Mouse (Mus musculus) stomach, embryonic 16.5 days (tissue): ENCODE data around the gene Herc2. TPM values are rescaled to one million over a fixed set of nuclear protein-coding genes. Genes with fewer than 3 reads are reported as not detected.

ENCODE experiments used
- ATAC-seq: fragments of 200-750 bp; cut with Nextera tagmentation; 2 replicates; pipeline ENCODE4 v1.8.0; 2017; ENCODE audit warnings: moderate number of reproducible peaks, moderate TSS enrichment; ENCODE audit not compliant: insufficient read depth, low FRiP score
- H3K27ac ChIP-seq: fragments of 300-500 bp; sonication (generic); 2 replicates; pipeline ENCODE4 v1.5.1; 2014; ENCODE audit warnings: low read length
- H3K27me3 ChIP-seq: fragments of 300-500 bp; sonication (generic); 2 replicates; pipeline ENCODE4 v1.6.1; 2014; ENCODE audit warnings: low read length, control low read depth, mixed read lengths; ENCODE audit not compliant: control insufficient read depth, insufficient read depth
- H3K36me3 ChIP-seq: fragments of 300-500 bp; sonication (generic); 2 replicates; pipeline ENCODE4 v1.6.1; 2014; ENCODE audit warnings: low read length; ENCODE audit not compliant: control insufficient read depth, insufficient read depth
- H3K4me1 ChIP-seq: fragments of 300-500 bp; sonication (generic); 2 replicates; pipeline ENCODE4 v1.6.1; 2014; ENCODE audit warnings: low read length, control low read depth, mixed read lengths; ENCODE audit not compliant: control insufficient read depth, insufficient read depth
- H3K4me2 ChIP-seq: fragments of 300-500 bp; sonication (generic); 2 replicates; pipeline ENCODE4 v1.6.1; 2014; ENCODE audit warnings: low read depth, low read length, mixed read lengths
- H3K4me3 ChIP-seq: fragments of 300-500 bp; sonication (generic); replicated peaks from 2 replicates; pipeline ENCODE4 v1.5.1; 2014; ENCODE audit warnings: mild to moderate bottlenecking, low read length
- H3K9ac ChIP-seq: fragments of 300-500 bp; sonication (generic); 2 replicates; pipeline ENCODE4 v1.6.1; 2014; ENCODE audit warnings: low read length
- H3K9me3 ChIP-seq: fragments of 300-500 bp; sonication (generic); replicated peaks from 2 replicates; pipeline ENCODE4 v1.6.1; 2016; ENCODE audit warnings: low read length, control low read depth; ENCODE audit not compliant: control insufficient read depth
- WGBS: fragments of 180-500 bp; shearing (Covaris S2); extraction: QIAGEN DNeasy Blood & Tissue Kit; methylation state at CpG from one replicate; pipeline ENCODE4 v1.1.7; 2014; 5-methylcytosine and 5-hydroxymethylcytosine counted together
- polyA plus RNA-seq: library from polyadenylated mRNA; unstranded; fragments of >200 nt; fragmentation: Nextera tagmentation; extraction: Ambion mirVana; gene quantifications from 2 replicates; pipeline ENCODE4 v1.2.1, GENCODE M21; 2015

The Herc2 gene
- polyA plus RNA-seq, 1 experiment from 2014 or later: 19.9 TPM

DNA sequence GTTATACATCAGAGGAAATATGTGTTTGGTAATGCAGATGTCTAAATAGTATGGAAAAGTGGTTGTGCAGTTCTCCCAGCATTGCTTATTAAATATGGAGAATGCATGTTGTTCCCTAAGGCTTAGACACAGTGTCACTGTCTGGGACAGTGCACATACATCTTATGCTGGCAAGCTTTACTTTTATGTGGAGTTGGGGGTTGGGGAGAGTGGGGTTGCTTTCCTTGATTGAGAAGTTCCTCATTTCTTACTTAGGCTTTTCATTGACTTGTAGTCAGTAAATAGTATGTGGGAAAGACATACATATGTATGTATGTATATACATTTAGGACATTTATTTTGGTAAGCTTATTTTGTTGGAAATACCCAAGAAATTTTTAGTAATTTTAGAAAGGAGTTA lies 3.0 kb downstream of the Herc2 start:
- H3K27me3 ChIP-seq: no peaks in the 10 kb centered on the region
- peaks cover 6% of the 10 kb centered on the region for H3K4me1 ChIP-seq
- H3K27ac ChIP-seq: no peak overlapping the region
- no peaks in the 10 kb centered on the region for H3K9me3 ChIP-seq
- no peak for ATAC-seq
- no peak overlapping the region for H3K4me3 ChIP-seq
- H3K9ac ChIP-seq: no peak overlapping the region
- H3K4me2 ChIP-seq: no peak overlapping the region
- no peaks in the 10 kb centered on the region; the same call in 1 of the 2 replicates for H3K36me3 ChIP-seq

DNA sequence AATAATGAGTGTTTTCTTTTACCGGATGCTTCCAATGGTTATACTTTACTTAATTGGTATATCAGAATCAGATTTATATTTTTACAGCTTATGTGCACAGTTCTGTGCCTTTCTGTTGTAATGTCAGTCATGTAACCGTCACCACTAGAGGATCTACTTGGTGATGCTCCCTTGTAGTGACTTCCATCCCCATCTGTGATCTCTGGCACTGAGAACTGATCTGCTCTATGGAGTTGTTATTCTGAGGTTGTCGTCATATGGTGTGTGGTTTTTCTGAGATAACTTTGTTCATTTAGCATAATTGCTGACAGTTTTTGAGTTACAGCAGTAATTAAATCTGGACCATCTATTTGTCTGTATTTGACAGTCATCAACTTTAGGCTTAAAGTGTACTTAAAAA lies 5.3 kb downstream of the Herc2 start:
- 84% methylated on average over 3 of the region's 3 CpGs for WGBS
- Histone ChIP-seq H3K27ac (no peak overlapping the region), H3K9me3 (no peaks in the 10 kb centered on the region), H3K36me3 (no peaks in the 10 kb centered on the region; the same call in 1 of the 2 replicates), H3K4me3 (no peak overlapping the region), H3K9ac (no peak overlapping the region), H3K4me1 (peaks cover 6% of the 10 kb centered on the region), H3K4me2 (no peak overlapping the region), H3K27me3 (no peaks in the 10 kb centered on the region)
- ATAC-seq: no peak

DNA sequence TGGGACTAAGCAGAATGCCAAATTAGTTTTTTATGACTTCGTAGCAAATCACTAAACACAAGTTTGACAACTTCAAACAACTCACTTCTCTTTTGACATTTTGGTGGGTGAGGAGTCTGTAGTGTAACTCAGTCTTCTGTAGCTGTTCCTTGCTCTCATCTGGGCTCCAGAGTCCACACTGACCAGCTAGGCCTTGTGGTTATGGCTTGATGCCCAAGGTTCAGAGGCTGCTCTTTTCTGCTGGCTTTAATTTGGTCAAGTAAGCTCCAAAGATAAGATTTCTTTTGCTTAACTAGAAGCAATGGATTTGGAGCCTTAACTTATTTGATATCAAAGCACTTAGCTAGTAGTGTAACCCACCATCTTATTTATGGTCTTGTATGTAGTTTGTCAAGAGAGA lies 14.9 kb downstream of the Herc2 start:
- no peak overlapping the region for H3K9ac ChIP-seq
- no peaks in the 10 kb centered on the region for H3K9me3 ChIP-seq
- no peak overlapping the region for H3K4me2 ChIP-seq
- H3K27ac ChIP-seq: no peak overlapping the region
- ATAC-seq: no peak
- H3K36me3 ChIP-seq: peaks cover 4% of the 10 kb centered on the region; the same call in 1 of the 2 replicates
- 86% methylated on average over 1 of the region's 1 CpGs for WGBS
- no peaks in the 10 kb centered on the region for H3K27me3 ChIP-seq
- H3K4me1 ChIP-seq: no peaks in the 10 kb centered on the region
- no peak overlapping the region for H3K4me3 ChIP-seq

DNA sequence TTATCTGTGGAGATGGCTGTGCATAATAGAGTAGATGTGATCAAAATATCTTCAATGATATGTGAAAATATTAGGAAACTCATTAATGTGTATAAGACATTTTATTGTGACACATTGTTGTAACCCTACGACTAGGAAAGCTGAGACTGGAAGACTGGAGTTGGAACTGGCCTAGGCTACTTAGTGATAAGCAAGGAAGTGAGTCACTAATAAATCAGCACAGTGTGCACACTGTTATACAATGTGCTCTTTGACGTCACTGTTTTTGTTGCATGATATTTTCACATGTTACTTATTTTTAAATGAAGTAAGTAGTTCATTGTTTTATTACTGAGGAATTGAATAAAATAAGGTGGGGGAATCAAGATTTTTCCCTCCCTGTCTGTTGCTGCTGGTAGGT lies 16.1 kb downstream of the Herc2 start:
- H3K9me3 ChIP-seq: no peaks in the 10 kb centered on the region
- no peak overlapping the region for H3K4me3 ChIP-seq
- peaks cover 4% of the 10 kb centered on the region; the same call in 1 of the 2 replicates for H3K36me3 ChIP-seq
- no peaks in the 10 kb centered on the region for H3K4me1 ChIP-seq
- H3K9ac ChIP-seq: no peak overlapping the region
- H3K27ac ChIP-seq: no peak overlapping the region
- H3K27me3 ChIP-seq: no peaks in the 10 kb centered on the region
- ATAC-seq: no peak
- 57% methylated on average over 2 of the region's 2 CpGs for WGBS
- H3K4me2 ChIP-seq: no peak overlapping the region

DNA sequence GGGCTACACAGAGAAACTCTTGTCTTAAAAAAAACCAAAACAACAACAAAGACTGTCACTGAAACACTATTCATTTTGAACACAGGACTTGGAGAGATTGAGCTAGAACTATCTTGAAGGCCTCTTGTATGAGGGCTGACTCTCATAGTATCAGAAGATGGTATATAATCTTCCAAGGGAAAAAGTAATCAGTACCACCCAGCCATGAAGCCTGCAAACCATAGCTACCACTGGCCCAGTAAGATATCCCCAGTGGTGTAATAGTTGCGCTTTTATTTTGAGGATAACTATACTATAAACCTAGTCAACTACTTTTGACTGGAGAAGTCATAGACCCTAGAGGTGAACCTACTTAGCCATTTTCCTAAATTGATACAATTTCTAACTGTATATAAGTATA lies 16.6 kb downstream of the Herc2 start:
- 100% methylated on average over 1 of the region's 1 CpGs for WGBS
- Histone ChIP-seq H3K9ac (no peak overlapping the region), H3K36me3 (peaks cover 3% of the 10 kb centered on the region; the same call in 1 of the 2 replicates), H3K4me2 (no peak overlapping the region), H3K4me3 (no peak overlapping the region), H3K27ac (no peak overlapping the region), H3K4me1 (no peaks in the 10 kb centered on the region), H3K27me3 (no peaks in the 10 kb centered on the region), H3K9me3 (no peaks in the 10 kb centered on the region)
- ATAC-seq: no peak

DNA sequence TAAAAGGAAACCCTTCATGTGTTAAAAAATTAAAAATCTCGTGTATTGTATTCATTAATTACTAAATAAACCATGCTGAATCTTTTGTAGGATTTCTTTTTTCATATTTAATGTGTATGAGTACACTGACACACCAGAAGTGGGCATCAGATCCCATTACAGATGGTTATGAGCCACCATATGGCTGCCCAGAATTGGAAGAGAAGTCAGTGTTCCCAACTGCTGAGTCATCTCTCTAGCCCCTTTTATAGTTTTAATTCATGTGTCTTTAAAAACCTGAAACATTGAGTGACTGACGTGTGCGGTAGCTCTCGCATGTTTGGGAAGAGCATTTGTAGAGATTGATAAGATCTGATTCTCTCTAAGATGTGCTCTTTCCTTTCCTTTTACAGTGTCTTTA lies 21.7 kb downstream of the Herc2 start:
- Histone ChIP-seq H3K27me3 (no peaks in the 10 kb centered on the region), H3K4me1 (no peaks in the 10 kb centered on the region), H3K9me3 (no peaks in the 10 kb centered on the region), H3K4me3 (no peak overlapping the region), H3K9ac (no peak overlapping the region), H3K4me2 (no peak overlapping the region), H3K36me3 (0 out of 2 replicates have a peak, but pooled peaks cover 3% of the 10 kb centered on the region), H3K27ac (no peak overlapping the region)
- 89% methylated on average over 4 of the region's 4 CpGs for WGBS
- no peak for ATAC-seq

DNA sequence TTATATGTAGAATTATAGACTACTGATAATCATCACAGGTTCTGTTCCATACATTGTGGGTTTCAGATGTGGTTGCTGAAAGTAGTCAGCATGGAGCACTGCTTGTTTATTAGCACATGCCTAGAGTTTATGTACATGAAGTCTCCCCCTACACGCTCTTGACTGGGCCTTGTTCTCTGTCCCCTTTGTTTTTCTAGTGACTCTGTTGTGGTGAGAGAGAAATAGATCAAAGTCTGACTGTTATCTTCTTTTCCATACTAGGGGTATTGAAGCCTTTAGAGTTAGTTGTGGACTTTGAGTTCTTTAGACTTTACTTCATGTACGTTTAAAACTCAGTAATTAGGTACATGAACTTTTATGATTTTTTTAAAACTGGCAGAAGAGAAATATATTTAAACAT lies 33.0 kb downstream of the Herc2 start:
- no peak overlapping the region for H3K9ac ChIP-seq
- no peak overlapping the region for H3K4me3 ChIP-seq
- H3K9me3 ChIP-seq: no peaks in the 10 kb centered on the region
- no peak for ATAC-seq
- 72% methylated on average over 2 of the region's 2 CpGs for WGBS
- 0 out of 2 replicates have a peak, but pooled peaks cover 6% of the 10 kb centered on the region for H3K36me3 ChIP-seq
- no peaks in the 10 kb centered on the region for H3K27me3 ChIP-seq
- no peak overlapping the region for H3K4me2 ChIP-seq
- no peak overlapping the region for H3K27ac ChIP-seq
- H3K4me1 ChIP-seq: no peaks in the 10 kb centered on the region

DNA sequence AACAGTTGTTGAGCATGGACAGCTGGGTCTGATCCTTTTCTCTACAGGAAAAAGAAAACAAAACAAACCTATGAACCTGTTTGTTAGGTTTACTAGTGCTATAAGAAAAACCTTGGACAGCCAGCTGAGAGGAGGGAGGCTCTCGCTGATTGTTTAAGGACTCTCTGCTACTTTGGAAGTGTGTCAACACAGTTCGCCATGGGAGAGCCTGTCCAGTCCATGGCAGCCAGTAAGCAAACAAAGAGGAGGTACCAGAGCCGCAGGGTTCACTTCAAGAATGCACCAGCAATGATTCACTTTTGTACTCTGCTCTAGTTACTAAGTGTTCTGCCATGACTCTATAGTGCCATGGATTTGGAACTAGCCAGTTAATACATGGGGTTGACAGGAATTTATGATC lies 39.1 kb downstream of the Herc2 start:
- WGBS: 54% methylated on average over 3 of the region's 3 CpGs
- Histone ChIP-seq H3K4me2 (no peak overlapping the region), H3K27me3 (no peaks in the 10 kb centered on the region), H3K4me1 (no peaks in the 10 kb centered on the region), H3K9me3 (no peaks in the 10 kb centered on the region), H3K27ac (no peak overlapping the region), H3K4me3 (no peak overlapping the region), H3K9ac (no peak overlapping the region), H3K36me3 (peaks cover 9% of the 10 kb centered on the region; the same call in 1 of the 2 replicates)
- ATAC-seq: peak; percentile 68

DNA sequence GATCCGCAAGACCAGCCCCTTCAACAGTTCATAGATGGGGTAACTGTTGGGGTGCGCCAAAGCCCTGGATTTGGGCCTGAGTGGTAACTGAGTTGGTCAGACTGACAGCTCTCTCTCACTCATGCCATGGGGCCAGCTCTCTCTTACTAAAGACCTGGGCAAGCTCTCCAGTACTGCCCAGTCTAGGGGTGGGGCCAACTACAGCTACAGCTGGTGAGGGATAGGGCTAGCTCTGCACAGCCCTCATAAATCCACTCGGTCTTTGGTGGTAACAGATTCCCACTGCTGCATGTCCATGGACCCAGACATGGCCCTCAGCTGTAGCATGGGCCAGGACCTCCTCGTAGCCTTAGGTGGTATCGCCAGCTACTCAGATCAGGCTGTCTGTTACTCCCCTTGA lies 41.4 kb downstream of the Herc2 start:
- ATAC-seq: no peak
- Histone ChIP-seq H3K9ac (no peak overlapping the region), H3K27me3 (no peaks in the 10 kb centered on the region), H3K27ac (no peak overlapping the region), H3K36me3 (peaks cover 16% of the 10 kb centered on the region), H3K4me1 (no peaks in the 10 kb centered on the region), H3K9me3 (no peaks in the 10 kb centered on the region), H3K4me2 (no peak overlapping the region), H3K4me3 (no peak overlapping the region)
- WGBS: 95% methylated on average over 5 of the region's 5 CpGs
